In the genomic region with DNA sequence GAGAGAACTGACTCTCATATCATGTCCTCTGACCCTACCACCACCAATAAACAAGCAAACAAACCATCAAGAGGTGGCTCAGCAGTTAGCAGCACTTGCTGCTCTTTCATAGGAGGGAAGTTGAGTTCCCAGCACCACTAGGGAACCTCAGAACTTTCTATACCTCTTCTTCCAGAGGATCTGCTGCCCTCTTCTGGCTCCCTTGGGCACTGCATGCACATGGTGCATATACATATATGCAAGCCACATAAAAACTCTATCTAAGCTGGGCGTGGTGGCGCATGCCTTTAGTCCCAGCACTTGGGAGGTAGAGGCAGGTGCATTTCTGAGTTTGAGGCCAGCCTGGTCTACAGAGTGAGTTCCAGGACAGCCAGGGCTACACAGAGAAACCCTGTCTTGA, we compare ENCODE assay signal across 16 mouse cellular contexts. TPM values are rescaled to one million over a fixed set of nuclear protein-coding genes. Genes with fewer than 3 reads are reported as not detected.
DNase-seq lines count a peak whose midpoint lies in the region; ATAC-seq and TF ChIP-seq lines count a peak whose summit lies in the region.
"Had no signal": no experiment of that assay in that cellular context is flagged by ENCODE, and none has a peak within 500 bp of the region (broad histone marks: within the 10 kb centered on the region; RNA-seq: fewer than 3 reads in every experiment).

No protein-coding gene starts in this region.

- H3K27ac ChIP-seq in cerebellum, adult 2 months (ENCODE audit: insufficient read depth, low read length): no peak overlapping the region
- H3K27ac ChIP-seq in testis, adult 2 months (ENCODE audit: control insufficient read depth, insufficient read depth, low read depth, low read length): no peak overlapping the region
- no peak overlapping the region for H3K27ac ChIP-seq in stomach, postnatal 0 days (replicated peaks)
- H3K27ac ChIP-seq: embryonic facial prominence, embryonic 13.5 days; hindbrain, embryonic 14.5 days had no signal

- H3K9ac ChIP-seq in stomach, postnatal 0 days (ENCODE audit: low read length): no peak overlapping the region
- H3K9ac ChIP-seq: embryonic facial prominence, embryonic 13.5 days; hindbrain, embryonic 14.5 days had no signal

- WGBS in cerebellum, adult 2 months: 100% methylated on average over 2 of the region's 2 CpGs
- WGBS in stomach, postnatal 0 days: 94% methylated on average over 2 of the region's 2 CpGs

- H3K4me1 ChIP-seq in cerebellum, adult 2 months (ENCODE audit: control insufficient read depth, insufficient read depth, low read length): no peaks in the 10 kb centered on the region
- H3K4me1 ChIP-seq in testis, adult 2 months (ENCODE audit: control insufficient read depth, insufficient read depth, low read length): peaks cover 7% of the 10 kb centered on the region
- H3K4me1 ChIP-seq in stomach, postnatal 0 days (replicated peaks; ENCODE audit: control insufficient read depth, insufficient read depth): no peaks in the 10 kb centered on the region

- DNase-seq in cerebellum, adult 2 months: no peak
- DNase-seq in cerebellum, postnatal 36 days: no peak
- DNase-seq in kidney, postnatal 4 days: peak; percentile 26 to 38
- no peak for DNase-seq in kidney, postnatal 10 days
- DNase-seq in testis, postnatal 14 days (ENCODE audit: low spot score): no peak
- DNase-seq in stomach, postnatal 0 days (ENCODE audit: low spot score): no peak
- no peak for DNase-seq in right cerebral cortex, postnatal 10 days (ENCODE audit: low spot score in 2 of 2)
- DNase-seq: heart, adult 11 months; kidney, adult 8-10 months; lung, postnatal 14 days; spleen, adult 18-20 months had no signal

- no peaks in the 10 kb centered on the region for H3K27me3 ChIP-seq in cerebellum, adult 2 months (ENCODE audit: control insufficient read depth, insufficient read depth, low read length)
- H3K27me3 ChIP-seq in testis, adult 2 months (ENCODE audit: control insufficient read depth, insufficient read depth, low read length): no peaks in the 10 kb centered on the region
- no peaks in the 10 kb centered on the region for H3K27me3 ChIP-seq in stomach, postnatal 0 days (ENCODE audit: control insufficient read depth, insufficient read depth, low read length)
- H3K27me3 ChIP-seq: embryonic facial prominence, embryonic 13.5 days had no signal

- TF ChIP-seq POLR2A in cerebellum, adult 2 months (IDR thresholded peaks at IDR 0.05; ENCODE audit: borderline replicate concordance, insufficient read depth, low read length): no peak
- TF ChIP-seq POLR2A in testis, adult 2 months (IDR thresholded peaks at IDR 0.05; ENCODE audit: control insufficient read depth, low read depth, low read length): no peak

- H3K9me3 ChIP-seq in stomach, postnatal 0 days (ENCODE audit: control insufficient read depth, low read length): no peaks in the 10 kb centered on the region

- H3K4me3 ChIP-seq in cerebellum, adult 2 months (replicated peaks; ENCODE audit: insufficient read depth, low read depth, low read length): no peak overlapping the region
- no peak overlapping the region for H3K4me3 ChIP-seq in testis, adult 2 months (ENCODE audit: control insufficient read depth, low read depth, low read length)
- no peak overlapping the region for H3K4me3 ChIP-seq in stomach, postnatal 0 days (ENCODE audit: low read depth, low read length)
- H3K4me3 ChIP-seq: embryonic facial prominence, embryonic 13.5 days; forebrain, embryonic 10.5 days had no signal

- no peak for ATAC-seq in stomach, postnatal 0 days (ENCODE audit: low FRiP score, low TSS enrichment)

- H3K4me2 ChIP-seq in stomach, postnatal 0 days (replicated peaks; ENCODE audit: low read depth): no peak overlapping the region
- H3K4me2 ChIP-seq: embryonic facial prominence, embryonic 13.5 days; hindbrain, embryonic 14.5 days; midbrain, embryonic 11.5 days had no signal

- 0 out of 2 replicates have a peak, but pooled peaks have one; percentile 17 for TF ChIP-seq CTCF in cerebellum, adult 2 months (IDR thresholded peaks at IDR 0.05; ENCODE audit: borderline replicate concordance, insufficient read depth, low read depth, low read length)
- TF ChIP-seq CTCF in testis, adult 2 months (IDR thresholded peaks at IDR 0.05; ENCODE audit: control insufficient read depth, insufficient read depth, insufficient replicate concordance, low read depth, low read length): peak; percentile 28; the same call in 1 of the 2 replicates
- TF ChIP-seq CTCF in stomach, postnatal 0 days (IDR thresholded peaks at IDR 0.05; ENCODE audit: low read depth): peak; percentile 40

- TF ChIP-seq EP300 in stomach, postnatal 0 days (optimal IDR thresholded peaks at IDR 0.05): no peak

- H3K36me3 ChIP-seq in testis, adult 2 months (ENCODE audit: control insufficient read depth, insufficient read depth, low read length): no peaks in the 10 kb centered on the region
- H3K36me3 ChIP-seq in stomach, postnatal 0 days (ENCODE audit: control insufficient read depth, insufficient read depth, low read length): peaks cover 4% of the 10 kb centered on the region

RNA-seq across cellular contexts. Expression of gene Pom121, which starts 59.9 kb away (rescaled TPM):
- 31.2 and 31.8 TPM in 2 replicates for polyA plus RNA-seq in cerebellum, adult 2 months (2012; rRNA removed)
- polyA plus RNA-seq in testis, adult 2 months (2012; rRNA removed): 97.5 and 107 TPM in 2 replicates
- polyA plus RNA-seq in stomach, postnatal 0 days (2015; fragmentation: Nextera tagmentation; extraction: Ambion mirVana): 3.6 and 3.9 TPM in 2 replicates

Comparison
In these comparisons a context has a peak if more than half of its experiments do, and no peak if none do; other contexts are left out.
1. DNase-seq: peak in kidney, postnatal 4 days (2 of 2); none in cerebellum, adult 2 months (0 of 2), cerebellum, postnatal 36 days (0 of 2), kidney, postnatal 10 days (single experiment), testis, postnatal 14 days (single experiment), stomach, postnatal 0 days (single experiment) and right cerebral cortex, postnatal 10 days (0 of 2).
2. Peak in every context shown above with its lines, with median percentiles within 50 percentile points of each other: CTCF ChIP-seq.